Mouse (Mus musculus) layer of hippocampus, adult 18-20 months (tissue): ENCODE results near the gene Ercc1. TPM values are rescaled to one million over a fixed set of nuclear protein-coding genes. Genes with fewer than 3 reads are reported as not detected.

ENCODE experiments used
- microRNA-seq, 2 experiments: library from miRNA; unstranded; fragments of <30 nt; microRNA quantifications; one replicate each; pipeline ENCODE4 v1.2.0; 2021
- total RNA-seq, 2 experiments: library from RNA; stranded (reverse); gene quantifications; 2 replicates each; pipeline ENCODE4 v1.2.3; 2021

The Ercc1 gene
- total RNA-seq, 2 experiments from 2014 or later: 47.7 to 49.0 TPM

Small RNAs within 50 kb of the gene (microRNA-seq; reads per million reads assigned to microRNA genes)
- gene Mir343: 0 reads per million in 2 experiments

Other genes starting within 250 kb of the Ercc1 start
- under 1 TPM in 1 of 2 experiments, not detected in 1; 0.27 TPM for gene Gm4969, start 226.4 kb upstream of the Ercc1 start, total RNA-seq
- 10 to 100 TPM; 15.0 to 15.4 TPM for gene Fbxo46, start 224.9 kb upstream of the Ercc1 start, total RNA-seq
- gene Qpctl, start 195.5 kb upstream of the Ercc1 start, total RNA-seq: 10 to 100 TPM; 17.1 to 18.7 TPM
- gene Snrpd2, start 195.1 kb upstream of the Ercc1 start, total RNA-seq: 10 to 100 TPM; 79.7 to 82.8 TPM
- 1 to 10 TPM; 1.3 to 1.4 TPM for gene Gipr, start 178.7 kb upstream of the Ercc1 start, total RNA-seq
- gene Eml2, start 168.4 kb upstream of the Ercc1 start, total RNA-seq: 100 to 1,000 TPM; 160 to 178 TPM
- gene Gpr4, start 132.2 kb upstream of the Ercc1 start, total RNA-seq: 1 to 10 TPM; 1.3 to 1.4 TPM
- 10 to 100 TPM; 41.3 to 42.6 TPM for gene Opa3, start 116.4 kb upstream of the Ercc1 start, total RNA-seq
- 10 to 100 TPM; 14.2 to 17.0 TPM for gene Vasp, start 73.0 kb upstream of the Ercc1 start, total RNA-seq
- not detected for gene Ppm1n, start 64.7 kb upstream of the Ercc1 start, total RNA-seq
- gene Rtn2, start 62.2 kb upstream of the Ercc1 start, total RNA-seq: 10 to 100 TPM; 92.8 to 95.6 TPM
- gene Fosb, start 34.7 kb upstream of the Ercc1 start, total RNA-seq: 10 to 100 TPM; 20.4 to 26.6 TPM
- 10 to 100 TPM; 19.9 to 21.0 TPM for gene Cd3eap, start 14.7 kb downstream of the Ercc1 start, total RNA-seq
- gene Ppp1r13l, start 15.0 kb downstream of the Ercc1 start, total RNA-seq: 1 to 10 TPM; 6.3 to 7.8 TPM
- gene Ercc2, start 37.2 kb downstream of the Ercc1 start, total RNA-seq: 10 to 100 TPM; 37.5 to 38.3 TPM
- gene Klc3, start 59.3 kb downstream of the Ercc1 start, total RNA-seq: 1 to 10 TPM; 4.5 to 5.5 TPM
- not detected for gene Ckm, start 60.0 kb downstream of the Ercc1 start, total RNA-seq
- 10 to 100 TPM; 88.3 to 92.0 TPM for gene Mark4, start 114.0 kb downstream of the Ercc1 start, total RNA-seq
- gene Exoc3l2, start 118.6 kb downstream of the Ercc1 start, total RNA-seq: under 1 TPM; 0.38 to 0.59 TPM
- gene Bloc1s3, start 163.6 kb downstream of the Ercc1 start, total RNA-seq: 1 to 10 TPM; 6.1 to 6.3 TPM
- 10 to 100 TPM; 20.7 to 21.5 TPM for gene Trappc6a, start 163.6 kb downstream of the Ercc1 start, total RNA-seq
- gene Nkpd1, start 173.1 kb downstream of the Ercc1 start, total RNA-seq: under 1 TPM; 0.56 to 0.57 TPM
- gene Ppp1r37, start 218.3 kb downstream of the Ercc1 start, total RNA-seq: 100 to 1,000 TPM; 122 to 129 TPM
- under 1 TPM; 0.74 to 0.89 TPM for gene Zfp296, start 232.5 kb downstream of the Ercc1 start, total RNA-seq
- gene Gemin7, start 232.8 kb downstream of the Ercc1 start, total RNA-seq: 10 to 100 TPM; 44.4 to 45.6 TPM